ENCODE assay signal across 24 mouse cellular contexts in the genomic region with DNA sequence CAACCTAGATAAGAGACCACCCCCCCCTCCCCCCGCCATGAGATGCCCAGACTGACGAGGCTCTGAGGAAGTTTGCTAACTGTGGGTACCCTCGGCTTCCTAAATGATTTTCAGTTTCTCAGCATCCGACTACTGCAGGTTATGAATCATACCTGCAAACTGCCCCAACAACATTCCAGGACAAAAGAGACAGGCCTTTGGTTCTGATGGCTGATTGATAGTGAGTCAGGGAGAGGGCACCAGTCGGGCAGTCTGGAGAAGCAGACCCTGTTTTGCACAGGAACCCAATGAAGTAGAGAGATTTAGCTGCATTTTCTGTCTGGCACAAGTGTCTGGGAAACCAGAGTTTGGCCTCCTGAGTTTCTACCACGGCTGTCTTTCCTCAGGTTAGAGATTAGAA. TPM values are rescaled to one million over a fixed set of nuclear protein-coding genes. Genes with fewer than 3 reads are reported as not detected.
A peak's percentile ranks its signal among the peaks of the same experiment; 100 is the strongest.
DNase-seq lines count a peak whose midpoint lies in the region; ATAC-seq and TF ChIP-seq lines count a peak whose summit lies in the region.
"Had no signal": no experiment of that assay in that cellular context is flagged by ENCODE, and none has a peak within 500 bp of the region (broad histone marks: within the 10 kb centered on the region; RNA-seq: fewer than 3 reads in every experiment).

No protein-coding gene starts in this region.

- TF ChIP-seq POLR2A in kidney, adult 2 months (IDR thresholded peaks at IDR 0.05; ENCODE audit: low read depth, low read length) = no peak

- DNase-seq in kidney, postnatal 0 days (ENCODE audit: low spot score) = no peak
- DNase-seq in kidney, adult 2 months = no peak
- DNase-seq in urinary bladder, postnatal 36 days (ENCODE audit: low spot score in 2 of 2) = peak; percentile 23 to 48
- no peak for DNase-seq in urinary bladder, adult 2 months (ENCODE audit: low spot score)
- DNase-seq in layer of hippocampus, adult 18-20 months (ENCODE audit: low spot score in 2 of 2) = no peak
- DNase-seq: adrenal gland, adult 8-10 months; adrenal gland, postnatal 14 days; adrenal gland, postnatal 36 days; B cell, adult 2 months; cerebellum, adult 11-12 months; cerebellum, adult 2 months; cerebellum, adult 9-10 months; cerebellum, postnatal 10 days; cerebellum, postnatal 25 days; forebrain, postnatal 0 days had no signal

- H3K27me3 ChIP-seq in kidney, postnatal 0 days (ENCODE audit: insufficient read depth, low read length) = no peaks in the 10 kb centered on the region
- H3K27me3 ChIP-seq in kidney, adult 2 months (replicated peaks; ENCODE audit: control insufficient read depth, insufficient read depth, low read length) = no peaks in the 10 kb centered on the region
- H3K27me3 ChIP-seq: CH12.LX; embryonic facial prominence, embryonic 12.5 days; forebrain, embryonic 13.5 days; forebrain, embryonic 15.5 days; Patski had no signal

- no peak overlapping the region for H3K9ac ChIP-seq in kidney, postnatal 0 days (ENCODE audit: low read depth, low read length)
- H3K9ac ChIP-seq: embryonic facial prominence, embryonic 12.5 days; forebrain, embryonic 13.5 days; forebrain, embryonic 15.5 days; forebrain, postnatal 0 days had no signal

- H3K27ac ChIP-seq in kidney, postnatal 0 days = no peak overlapping the region
- no peak overlapping the region for H3K27ac ChIP-seq in kidney, adult 2 months (ENCODE audit: insufficient read depth, low read depth, low read length)
- H3K27ac ChIP-seq: embryonic facial prominence, embryonic 10.5 days; embryonic facial prominence, embryonic 12.5 days; forebrain, embryonic 13.5 days; forebrain, embryonic 15.5 days had no signal

- no peak overlapping the region for H3K4me2 ChIP-seq in kidney, postnatal 0 days (ENCODE audit: low read length)
- H3K4me2 ChIP-seq: embryonic facial prominence, embryonic 12.5 days; forebrain, embryonic 13.5 days; forebrain, embryonic 15.5 days had no signal

- TF ChIP-seq CTCF in kidney, postnatal 0 days (IDR thresholded peaks at IDR 0.05; ENCODE audit: low read depth) = no peak
- no peak for TF ChIP-seq CTCF in kidney, adult 2 months (conservative IDR thresholded peaks at IDR 0.05; ENCODE audit: insufficient read depth, insufficient read length, low read depth, low read length)

- no peaks in the 10 kb centered on the region for H3K4me1 ChIP-seq in kidney, postnatal 0 days (replicated peaks; ENCODE audit: insufficient read depth, low read length)
- H3K4me1 ChIP-seq in kidney, adult 2 months (ENCODE audit: control insufficient read depth, insufficient read depth, low read length) = no peaks in the 10 kb centered on the region
- H3K4me1 ChIP-seq: embryonic facial prominence, embryonic 10.5 days; embryonic facial prominence, embryonic 12.5 days; forebrain, embryonic 13.5 days; forebrain, embryonic 15.5 days had no signal

- no peak overlapping the region for H3K4me3 ChIP-seq in kidney, postnatal 0 days (replicated peaks; ENCODE audit: low read depth, low read length)
- H3K4me3 ChIP-seq in kidney, adult 2 months (ENCODE audit: insufficient read depth, low read depth, low read length) = no peak overlapping the region
- H3K4me3 ChIP-seq: embryonic facial prominence, embryonic 10.5 days; embryonic facial prominence, embryonic 12.5 days; forebrain, embryonic 13.5 days; forebrain, embryonic 15.5 days had no signal

- no peaks in the 10 kb centered on the region for H3K36me3 ChIP-seq in kidney, postnatal 0 days (ENCODE audit: insufficient read depth, low read length)
- H3K36me3 ChIP-seq in kidney, adult 2 months (ENCODE audit: control insufficient read depth, insufficient read depth, low read length) = no peaks in the 10 kb centered on the region
- H3K36me3 ChIP-seq: embryonic facial prominence, embryonic 10.5 days; embryonic facial prominence, embryonic 12.5 days; forebrain, embryonic 15.5 days; G1E had no signal

- H3K9me3 ChIP-seq in kidney, postnatal 0 days (replicated peaks; ENCODE audit: low read length) = no peaks in the 10 kb centered on the region
- H3K9me3 ChIP-seq: embryonic facial prominence, embryonic 12.5 days; forebrain, embryonic 13.5 days; forebrain, embryonic 15.5 days; G1E had no signal

- WGBS in kidney, postnatal 0 days = 63% methylated on average over 6 of the region's 6 CpGs
- 77% methylated on average over 6 of the region's 6 CpGs for WGBS in kidney, adult 2 months

- ATAC-seq in kidney, postnatal 0 days (replicated peaks; ENCODE audit: low FRiP score, low read depth) = peak; percentile 49; the same call in 1 of the 2 replicates
- ATAC-seq: activated CD4-positive, CD25-positive, alpha-beta regulatory T cell, adult 4 months; CD4-positive, CD25-positive, alpha-beta regulatory T cell, adult 4 months; forebrain, embryonic 13.5 days; forebrain, embryonic 15.5 days; forebrain, postnatal 0 days; Patski had no signal

RNA-seq across cellular contexts. Expression of gene Kif3c, which starts 12.7 kb away (rescaled TPM):
- 6.2 and 6.4 TPM in 2 replicates for polyA plus RNA-seq in kidney, postnatal 0 days (2015; fragmentation: Nextera tagmentation; extraction: Ambion mirVana)
- polyA plus RNA-seq in kidney, adult 2 months (2012; rRNA removed) = 5.7 and 7.2 TPM in 2 replicates
- polyA plus RNA-seq in urinary bladder, adult 2 months (2012; rRNA removed) = 9.1 and 9.9 TPM in 2 replicates
- 100 to 1,000 TPM; 158 to 162 TPM for total RNA-seq in layer of hippocampus, adult 18-20 months (2021)

RNA-seq across cellular contexts. Expression of gene Rab10, which starts 42.4 kb away (rescaled TPM):
- polyA plus RNA-seq in kidney, postnatal 0 days (2015; fragmentation: Nextera tagmentation; extraction: Ambion mirVana) = 71.1 and 78.3 TPM in 2 replicates
- polyA plus RNA-seq in kidney, adult 2 months (2012; rRNA removed) = 30.5 and 34.5 TPM in 2 replicates
- polyA plus RNA-seq in urinary bladder, adult 2 months (2012; rRNA removed) = 122 and 124 TPM in 2 replicates
- 100 to 1,000 TPM; 152 to 156 TPM for total RNA-seq in layer of hippocampus, adult 18-20 months (2021)

Comparison
In these comparisons a context has a peak if more than half of its experiments do, and no peak if none do; other contexts are left out.
1. DNase-seq: peak in urinary bladder, postnatal 36 days (2 of 2); none in kidney, postnatal 0 days (single experiment), kidney, adult 2 months (single experiment), urinary bladder, adult 2 months (single experiment) and layer of hippocampus, adult 18-20 months (0 of 2).